Mouse (Mus musculus) stomach, postnatal 0 days (tissue): ENCODE data around the gene Ncan. TPM values are rescaled to one million over a fixed set of nuclear protein-coding genes. Genes with fewer than 3 reads are reported as not detected.
A peak's percentile ranks its signal among the peaks of the same experiment; 100 is the strongest.

Source experiments
- ATAC-seq: fragments of 200-750 bp; cut with Nextera tagmentation; 2 replicates; pipeline ENCODE4 v1.8.0; 2017; ENCODE audit not compliant: low FRiP score, low TSS enrichment
- DNase-seq: peaks from one replicate; pipeline ENCODE4 v3.0.0-alpha.2; 2016; ENCODE audit warnings: low spot score
- H3K27ac ChIP-seq: fragments of 300-500 bp; sonication (generic); replicated peaks from 2 replicates; pipeline ENCODE4 v1.5.1; 2014; ENCODE audit warnings: mild to moderate bottlenecking, control low read depth
- H3K27me3 ChIP-seq: fragments of 300-500 bp; sonication (generic); 2 replicates; pipeline ENCODE4 v1.6.1; 2014; ENCODE audit warnings: low read length; ENCODE audit not compliant: control insufficient read depth, insufficient read depth
- H3K36me3 ChIP-seq: fragments of 300-500 bp; sonication (generic); 2 replicates; pipeline ENCODE4 v1.6.1; 2014; ENCODE audit warnings: low read length, mixed read lengths; ENCODE audit not compliant: control insufficient read depth, insufficient read depth
- H3K4me1 ChIP-seq: fragments of 300-500 bp; sonication (generic); replicated peaks from 2 replicates; pipeline ENCODE4 v1.6.1; 2014; ENCODE audit warnings: antibody characterized with exemption; ENCODE audit not compliant: control insufficient read depth, insufficient read depth
- H3K4me2 ChIP-seq: fragments of 300-500 bp; sonication (generic); replicated peaks from 2 replicates; pipeline ENCODE4 v1.6.1; 2014; ENCODE audit warnings: low read depth, mild to moderate bottlenecking, control low read depth, moderate library complexity
- H3K4me3 ChIP-seq: fragments of 300-500 bp; sonication (generic); 2 replicates; pipeline ENCODE4 v1.5.1; 2014; ENCODE audit warnings: low read depth, low read length, control low read depth
- H3K9ac ChIP-seq: fragments of 300-500 bp; sonication (generic); 2 replicates; pipeline ENCODE4 v1.6.1; 2014; ENCODE audit warnings: mild to moderate bottlenecking, low read length, control low read depth, mixed read lengths
- H3K9me3 ChIP-seq: fragments of 300-500 bp; sonication (generic); 2 replicates; pipeline ENCODE4 v1.6.1; 2016; ENCODE audit warnings: low read length; ENCODE audit not compliant: control insufficient read depth
- CTCF ChIP-seq: IDR thresholded peaks from 2 replicates; pipeline ENCODE4 v1.5.1; 2016; ENCODE audit warnings: antibody characterized with exemption, low read depth, mild to moderate bottlenecking, moderate library complexity
- EP300 ChIP-seq: optimal IDR thresholded peaks from 2 replicates; pipeline ENCODE3; 2016; ENCODE audit warnings: antibody characterized with exemption
- WGBS: fragments of 180-500 bp; shearing (Covaris S2); extraction: QIAGEN DNeasy Blood & Tissue Kit; methylation state at CpG from one replicate; pipeline ENCODE4 v1.1.7; 2014; 5-methylcytosine and 5-hydroxymethylcytosine counted together
- polyA plus RNA-seq: library from polyadenylated mRNA; unstranded; fragments of >200 nt; fragmentation: Nextera tagmentation; extraction: Ambion mirVana; gene quantifications from 2 replicates; pipeline ENCODE4 v1.2.1, GENCODE M21; 2015

Gene Ncan
- polyA plus RNA-seq, 1 experiment from 2014 or later: 0.17 TPM

GRCm38 (mm10) chr8:70139981-70140380, 19.3 kb upstream of the Ncan start:
- no peak for ATAC-seq
- TF ChIP-seq CTCF: no peak
- no peak for TF ChIP-seq EP300
- 5% methylated on average over 9 of the region's 9 CpGs for WGBS

GRCm38 (mm10) chr8:70139026-70139857, 18.6 kb upstream of the Ncan start, which contains the start of the genes Rfxank, Borcs8 and Mef2b:
Gene Rfxank, minus strand, starts transcription at chr8:70139154.
Gene Borcs8, plus strand, starts transcription at chr8:70139499.
Gene Mef2b, plus strand, starts transcription at chr8:70139711.
- H3K27me3 ChIP-seq: no peaks in the 10 kb centered on the region
- H3K27ac ChIP-seq: peak within 1 kb of the TSS; percentile 86
- peak within 1 kb of the TSS; percentile 61 for H3K4me2 ChIP-seq
- peak within 1 kb of the TSS; percentile 68 for H3K9ac ChIP-seq
- peak; percentile 99 for DNase-seq
- peaks cover 2% of the 10 kb centered on the region for H3K36me3 ChIP-seq
- 1% methylated on average over 46 of the region's 46 CpGs for WGBS
- peak within 1 kb of the TSS; percentile 59 for H3K4me3 ChIP-seq
- H3K4me1 ChIP-seq: peaks cover 2% of the 10 kb centered on the region; the same call in 1 of the 2 replicates
- TF ChIP-seq CTCF (no peak; the same call in 1 of the 2 replicates), EP300 (no peak)
- peak; percentile 97 for ATAC-seq
- H3K9me3 ChIP-seq: no peaks in the 10 kb centered on the region

More at GRCm38 (mm10) chr8:70139981-70140380, 19.3 kb upstream of the Ncan start:
- Histone ChIP-seq H3K4me3 (peak overlapping the region; percentile 59), H3K9me3 (no peaks in the 10 kb centered on the region), H3K27ac (peak overlapping the region; percentile 86), H3K4me1 (peaks cover 2% of the 10 kb centered on the region; the same call in 1 of the 2 replicates), H3K27me3 (no peaks in the 10 kb centered on the region), H3K9ac (peak overlapping the region; percentile 68), H3K36me3 (peaks cover 2% of the 10 kb centered on the region; the same call in 1 of the 2 replicates), H3K4me2 (peak overlapping the region; percentile 61)
- no peak for DNase-seq

- Histone ChIP-seq H3K4me1 (peaks cover 2% of the 10 kb centered on the region; the same call in 1 of the 2 replicates), H3K4me3 (no peak overlapping the region), H3K9me3 (no peaks in the 10 kb centered on the region), H3K27me3 (no peaks in the 10 kb centered on the region), H3K36me3 (peaks cover 8% of the 10 kb centered on the region), H3K9ac (no peak overlapping the region), H3K27ac (no peak overlapping the region), H3K4me2 (peak overlapping the region; percentile 60)
- DNase-seq (no peak), ATAC-seq (no peak)
- WGBS: 74% methylated on average over 4 of the region's 4 CpGs
- TF ChIP-seq CTCF (no peak), EP300 (no peak)
Observed at GRCm38 (mm10) chr8:70137890-70138289, 17.2 kb upstream of the Ncan start.

- H3K36me3 ChIP-seq: peaks cover 8% of the 10 kb centered on the region
- TF ChIP-seq CTCF (no peak), EP300 (no peak)
- H3K9ac ChIP-seq: no peak overlapping the region
- H3K4me2 ChIP-seq: no peak overlapping the region
- no peaks in the 10 kb centered on the region for H3K27me3 ChIP-seq
- H3K4me3 ChIP-seq: no peak overlapping the region
- no peak for ATAC-seq
- H3K9me3 ChIP-seq: no peaks in the 10 kb centered on the region
- no peak overlapping the region for H3K27ac ChIP-seq
- DNase-seq: no peak
- 78% methylated on average over 4 of the region's 4 CpGs for WGBS
- H3K4me1 ChIP-seq: peaks cover 2% of the 10 kb centered on the region
Observed at GRCm38 (mm10) chr8:70136591-70136990, 15.9 kb upstream of the Ncan start.

- no peak overlapping the region for H3K9ac ChIP-seq
- H3K27me3 ChIP-seq: no peaks in the 10 kb centered on the region
- H3K36me3 ChIP-seq: peaks cover 8% of the 10 kb centered on the region
- no peak for ATAC-seq
- no peak overlapping the region for H3K4me3 ChIP-seq
- no peak for DNase-seq
- no peaks in the 10 kb centered on the region for H3K9me3 ChIP-seq
- 91% methylated on average over 9 of the region's 9 CpGs for WGBS
- no peak overlapping the region for H3K27ac ChIP-seq
- peaks cover 2% of the 10 kb centered on the region; the same call in 1 of the 2 replicates for H3K4me1 ChIP-seq
- TF ChIP-seq CTCF (no peak), EP300 (no peak)
- no peak overlapping the region for H3K4me2 ChIP-seq
Observed at GRCm38 (mm10) chr8:70134931-70135330, 14.3 kb upstream of the Ncan start.

GRCm38 (mm10) chr8:70134086-70134485, 13.4 kb upstream of the Ncan start:
- Histone ChIP-seq H3K27ac (no peak overlapping the region), H3K4me3 (no peak overlapping the region), H3K9me3 (no peaks in the 10 kb centered on the region), H3K4me1 (peaks cover 2% of the 10 kb centered on the region; the same call in 1 of the 2 replicates), H3K36me3 (peaks cover 8% of the 10 kb centered on the region), H3K27me3 (no peaks in the 10 kb centered on the region), H3K9ac (no peak overlapping the region), H3K4me2 (no peak overlapping the region)
- ATAC-seq (no peak), DNase-seq (no peak)
- 99% methylated on average over 5 of the region's 5 CpGs for WGBS
- TF ChIP-seq EP300: no peak
- no peak for TF ChIP-seq CTCF
